Mouse (Mus musculus) G1E-ER4 (cell line): ENCODE results near the gene 3110009E18Rik. TPM values are rescaled to one million over a fixed set of nuclear protein-coding genes. Genes with fewer than 3 reads are reported as not detected.

ENCODE experiments used
- GATA1 ChIP-seq: IDR thresholded peaks from one replicate; pipeline ENCODE4 v1.8.0; 2012; ENCODE audit warnings: low read length, inconsistent platforms
- polyA plus RNA-seq: library from polyadenylated mRNA; stranded (reverse); fragments of >175 nt; gene quantifications from 2 replicates; pipeline ENCODE4 v1.2.3, GENCODE M21; 2012

3110009E18Rik gene
- polyA plus RNA-seq, 1 experiment, result 10.0 TPM

DNA sequence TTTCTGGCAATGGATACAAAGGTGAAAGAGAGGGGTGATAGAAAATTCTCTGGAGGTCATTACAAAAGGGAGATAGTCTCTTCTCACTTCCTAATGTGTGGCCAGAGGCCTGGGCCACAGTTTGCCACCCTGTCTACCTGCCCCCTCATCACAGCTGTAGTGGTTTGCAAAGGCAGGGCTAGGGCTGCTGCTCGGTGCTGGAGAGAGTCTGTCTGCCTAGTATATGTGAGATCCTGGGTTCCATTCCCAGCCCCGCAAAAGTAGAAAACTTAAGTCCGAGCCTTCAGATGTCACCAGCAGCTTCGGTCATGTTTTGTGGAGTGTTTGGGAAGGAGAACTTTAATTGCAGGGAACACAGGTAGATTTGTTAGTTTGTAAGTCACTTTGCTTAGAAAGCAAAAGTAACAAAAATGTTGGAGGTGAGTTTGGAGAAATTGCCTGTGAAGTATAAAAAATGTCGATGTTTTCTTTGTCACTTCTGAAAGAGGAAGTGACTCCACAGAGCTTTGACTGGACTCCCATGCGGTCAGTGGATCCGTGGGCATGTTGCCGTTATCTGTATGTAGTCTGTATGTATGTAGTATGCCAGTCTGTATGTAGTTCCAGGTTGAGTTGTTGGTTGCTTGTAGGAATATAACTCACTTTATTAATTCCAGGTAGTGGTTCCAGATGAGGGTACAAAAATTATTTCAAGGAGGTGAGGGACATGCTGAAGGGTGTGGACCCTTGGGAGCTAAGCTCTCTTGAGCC is 1.8 kb downstream of the 3110009E18Rik start:
- TF ChIP-seq GATA1, result no peak

DNA sequence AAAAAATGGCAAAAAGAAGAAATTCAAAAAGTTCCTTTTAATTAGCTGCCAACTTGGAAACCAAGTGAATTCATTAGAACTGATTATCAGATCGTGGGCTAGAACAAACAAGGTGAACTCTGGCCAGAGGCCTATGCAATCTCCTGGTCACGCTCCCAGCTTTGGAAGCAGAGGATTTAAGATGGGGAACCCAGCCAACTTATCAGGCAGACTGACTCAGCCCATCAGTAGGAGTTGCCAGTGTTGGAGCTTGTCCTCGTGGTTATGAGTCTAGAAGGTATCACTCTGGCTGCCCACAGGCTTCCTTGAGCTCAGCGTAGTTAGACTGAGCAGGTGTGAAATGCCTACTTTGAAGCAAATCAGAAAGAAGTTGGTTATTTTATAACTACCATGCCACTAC is 3.9 kb downstream of the 3110009E18Rik start:
- TF ChIP-seq GATA1, result no peak

DNA sequence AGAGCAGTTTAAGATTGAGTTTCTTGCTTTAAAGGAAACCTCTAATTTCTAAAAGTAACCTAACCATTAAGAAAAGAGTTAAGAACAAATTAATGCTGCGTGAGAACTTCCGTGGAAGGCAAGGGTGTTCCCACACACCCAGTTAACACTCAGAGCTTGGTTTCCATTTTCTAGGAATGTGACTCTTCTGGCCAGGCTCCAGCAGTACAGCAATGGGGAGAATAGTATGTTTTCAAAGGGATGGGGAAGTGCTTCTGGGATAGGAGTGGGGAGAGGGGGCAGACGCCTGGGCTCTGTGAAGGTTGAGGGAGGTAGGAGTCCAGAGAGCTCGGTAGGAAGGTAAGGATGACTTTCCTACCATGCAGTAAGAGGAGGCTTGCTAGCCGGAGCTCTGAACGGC is 4.5 kb downstream of the 3110009E18Rik start:
- no peak for TF ChIP-seq GATA1

DNA sequence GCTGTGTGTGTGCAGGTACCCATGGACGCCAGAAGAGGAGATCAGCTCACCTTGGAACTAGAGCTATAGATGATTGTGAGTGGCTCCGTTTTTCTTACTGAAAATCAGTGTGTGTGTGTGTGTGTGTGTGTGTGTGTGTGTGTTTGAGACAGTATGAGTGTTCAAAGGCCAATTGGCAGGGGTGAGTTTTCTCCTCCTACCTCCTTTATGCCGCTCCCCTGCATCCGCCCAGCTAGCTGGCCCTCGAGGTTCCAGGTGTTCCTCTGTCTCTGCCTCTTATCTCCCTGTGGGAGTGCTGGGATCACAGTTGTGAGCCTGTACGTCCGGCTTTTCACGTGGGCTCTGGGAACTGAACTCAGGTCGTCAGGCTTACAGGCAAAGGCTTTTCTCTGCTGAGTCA is 5.3 kb downstream of the 3110009E18Rik start:
- no peak for TF ChIP-seq GATA1

DNA sequence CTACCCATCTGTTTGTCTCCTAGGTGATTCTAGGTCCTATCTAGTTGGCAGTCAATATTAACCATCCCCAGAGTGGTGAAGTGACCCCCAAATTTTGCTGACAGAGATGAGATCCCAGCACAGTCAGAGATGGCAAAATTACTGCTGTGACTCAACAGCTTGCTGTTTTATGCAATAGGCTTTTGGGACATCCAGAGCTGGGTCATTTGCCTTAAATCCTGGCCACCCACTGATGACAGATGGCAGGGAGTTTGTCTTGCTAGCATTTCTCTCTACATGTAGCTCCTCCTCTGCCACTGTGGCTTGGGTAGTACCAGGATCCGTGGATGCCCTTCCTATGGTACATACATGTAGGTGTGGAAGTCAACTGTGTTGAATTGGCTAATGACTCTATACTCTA is 11.4 kb downstream of the 3110009E18Rik start:
- TF ChIP-seq GATA1, result no peak

DNA sequence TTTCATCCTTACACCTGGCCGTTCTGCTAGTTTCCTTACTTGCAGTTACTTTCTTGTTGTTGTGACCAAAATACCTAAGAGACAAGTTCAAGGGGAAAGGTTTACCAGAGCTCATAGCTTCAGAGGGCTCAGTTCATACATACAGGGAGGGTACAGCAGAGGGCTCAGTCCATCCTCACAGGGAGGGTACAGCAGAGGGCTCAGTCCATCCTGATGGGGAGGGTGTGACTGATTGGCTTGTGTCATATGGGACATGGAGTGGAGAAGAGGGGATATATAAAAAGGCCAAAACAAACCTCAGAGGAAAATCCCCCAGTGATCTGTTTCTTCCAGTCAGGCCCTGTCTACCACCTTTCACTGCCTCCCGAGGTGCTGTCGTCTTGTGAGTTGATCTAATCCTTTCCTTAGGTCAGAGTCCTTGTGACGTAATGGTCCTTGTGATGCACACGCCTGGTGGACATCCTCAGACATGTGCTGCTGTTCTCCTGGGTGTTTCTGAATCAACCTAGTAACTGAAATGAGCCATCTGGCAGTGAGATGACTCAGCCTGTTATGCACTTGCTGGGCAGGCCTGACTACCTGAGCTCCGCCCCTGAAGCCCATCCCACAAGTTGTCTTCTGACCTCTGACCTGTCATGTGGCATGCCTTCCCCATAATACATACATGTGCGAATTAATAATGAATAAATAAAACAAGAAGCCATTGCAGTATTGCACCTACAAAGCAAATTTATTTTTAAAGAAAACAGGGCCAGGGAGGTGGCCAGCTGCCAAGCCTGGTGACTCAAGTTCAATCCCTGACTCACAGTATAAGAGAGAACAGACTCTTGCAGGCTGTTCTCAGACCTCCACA is 15.2 kb downstream of the 3110009E18Rik start:
- TF ChIP-seq GATA1, result no peak

DNA sequence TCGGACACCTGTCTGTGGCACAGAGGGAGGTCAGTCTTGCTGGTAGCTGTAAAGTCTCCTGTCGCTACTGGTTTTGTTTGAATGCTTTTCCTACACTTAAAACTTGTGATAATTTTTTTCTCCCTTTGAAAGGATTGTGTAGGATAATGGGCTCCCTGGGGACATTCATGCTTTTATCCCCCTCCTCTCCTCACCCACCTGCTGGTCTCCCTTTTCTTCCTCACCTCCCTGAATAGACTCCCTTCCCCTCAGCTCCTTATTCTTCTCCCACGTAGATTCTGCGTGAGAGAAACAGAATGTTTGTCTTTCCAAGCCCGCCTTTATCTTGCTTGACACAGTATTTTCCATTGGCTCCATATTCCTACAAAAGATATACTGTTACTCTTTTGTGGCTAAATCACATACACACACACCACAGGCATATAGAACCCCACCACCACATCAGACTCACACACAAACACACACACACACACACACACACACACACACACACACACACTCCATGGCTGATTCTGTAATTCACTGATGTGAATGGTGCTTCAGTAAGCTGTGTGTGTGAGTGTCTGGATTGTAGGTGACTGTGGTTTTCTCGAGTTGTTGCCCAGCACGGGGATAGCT is 18.0 kb downstream of the 3110009E18Rik start:
- TF ChIP-seq GATA1, result no peak

DNA sequence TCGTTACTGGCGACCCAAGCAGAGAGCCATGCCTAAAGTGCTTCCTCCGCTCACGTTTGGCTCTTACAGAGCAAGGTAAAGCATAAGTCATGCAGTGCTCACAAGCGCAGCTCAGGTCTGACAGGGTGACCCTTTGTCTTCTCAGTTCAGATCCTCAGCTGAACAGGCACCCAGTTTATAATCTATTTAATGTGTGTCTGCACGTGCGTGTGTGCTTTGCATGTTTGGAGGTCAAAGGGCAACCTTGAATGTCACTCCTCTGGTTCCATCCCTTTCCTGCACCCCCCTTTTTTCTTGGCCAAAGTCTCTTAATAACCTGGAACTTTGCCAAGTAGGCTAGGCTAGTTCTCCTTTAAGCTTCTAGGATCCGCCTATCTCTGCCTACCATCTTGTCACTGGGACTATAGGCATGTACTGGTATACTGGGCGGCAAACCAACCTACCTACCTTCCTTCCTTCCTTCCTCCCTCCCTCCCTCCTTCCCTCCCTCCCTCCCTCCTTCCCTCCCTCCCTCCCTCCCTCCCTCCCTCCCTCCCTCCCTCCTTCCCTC is 19.2 kb downstream of the 3110009E18Rik start:
- TF ChIP-seq GATA1, result no peak

DNA sequence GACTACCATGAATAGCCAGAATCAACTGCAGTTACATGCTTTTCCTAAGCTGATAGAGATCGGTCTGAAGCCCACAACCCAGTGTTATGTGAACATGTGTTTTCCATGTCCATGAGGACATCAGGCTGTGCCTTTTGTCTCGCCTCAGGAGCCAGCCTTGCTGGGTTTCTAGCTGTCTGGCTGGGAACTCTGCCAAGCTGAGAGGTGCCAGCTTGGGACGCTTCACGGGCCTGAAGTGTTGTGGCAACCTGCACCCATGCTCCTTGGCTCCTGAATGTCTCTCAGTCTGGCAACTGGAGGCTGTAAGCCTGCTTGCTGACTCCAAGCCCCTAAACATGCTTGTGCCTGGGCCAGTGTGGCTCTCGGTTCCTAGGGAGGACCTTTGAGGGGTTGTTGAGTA is 21.6 kb downstream of the 3110009E18Rik start:
- TF ChIP-seq GATA1, result no peak

DNA sequence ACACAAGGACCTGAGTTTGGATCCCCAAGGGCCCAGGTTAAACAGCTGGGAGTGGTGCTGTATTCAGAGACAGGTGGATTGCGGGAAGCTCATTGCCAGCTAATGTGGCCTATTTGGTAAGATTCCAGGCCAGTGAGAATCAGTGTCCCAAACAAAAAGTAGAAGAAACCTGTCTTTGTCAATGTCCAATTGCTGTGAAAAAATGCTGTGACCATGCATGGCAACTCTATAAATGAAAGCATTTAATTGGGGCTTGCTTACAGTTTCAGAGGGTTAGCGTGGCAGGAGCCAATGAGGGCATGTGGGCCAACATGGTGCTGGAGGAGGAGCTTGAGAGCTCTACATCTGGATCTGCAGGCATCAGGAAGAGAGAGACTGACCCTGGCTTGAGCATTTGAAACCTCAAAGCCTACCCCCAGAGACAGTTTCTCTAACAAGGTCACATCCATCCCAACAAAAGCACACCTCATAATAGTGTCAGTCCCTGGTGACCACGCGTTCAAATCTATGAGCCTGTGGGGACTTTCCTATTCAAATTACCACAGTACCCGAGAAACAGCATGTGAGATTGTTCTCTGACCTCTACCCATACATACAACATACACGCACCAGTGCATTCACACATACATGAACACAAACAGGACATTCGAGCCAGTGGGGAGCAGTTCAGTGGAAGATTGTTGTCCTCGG is 24.7 kb downstream of the 3110009E18Rik start:
- no peak for TF ChIP-seq GATA1

DNA sequence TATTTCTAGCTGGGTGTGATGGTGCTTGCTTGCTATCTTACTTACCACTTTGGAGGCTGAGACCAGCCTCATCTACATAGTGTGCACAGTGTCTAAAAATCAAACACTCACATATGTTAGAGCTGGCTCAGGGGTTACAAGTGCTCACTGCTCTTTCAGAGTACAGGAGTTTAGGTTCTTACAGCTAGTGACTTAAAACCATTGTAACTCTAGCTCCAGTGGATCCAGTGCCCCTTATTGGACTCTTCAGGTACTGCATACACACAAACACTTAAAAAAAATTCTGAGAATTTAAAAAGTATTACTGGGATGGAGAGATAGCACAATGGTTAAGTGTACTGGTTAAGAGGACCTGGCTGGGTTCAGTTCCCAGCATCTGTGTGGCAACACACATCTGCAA is 26.0 kb downstream of the 3110009E18Rik start:
- TF ChIP-seq GATA1, result no peak

DNA sequence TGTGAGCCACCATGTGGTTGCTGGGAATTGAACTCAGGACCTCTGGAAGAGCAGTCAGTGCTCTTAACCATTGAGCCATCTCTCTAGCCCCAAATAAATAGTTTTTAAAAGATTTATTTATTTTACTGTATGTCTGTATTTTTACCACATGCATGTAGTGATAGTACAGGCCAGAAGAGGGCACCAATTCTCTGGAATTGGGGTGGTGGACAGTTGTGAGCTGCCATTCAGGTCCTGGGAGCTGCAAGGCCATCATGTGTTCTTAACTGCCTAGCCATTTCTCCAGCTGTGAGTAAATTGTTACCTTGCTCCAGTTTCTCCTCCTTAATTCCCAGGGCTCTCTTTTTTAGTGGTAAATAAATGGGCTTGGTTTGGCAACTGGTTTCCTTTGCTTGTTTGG is 33.2 kb downstream of the 3110009E18Rik start:
- no peak for TF ChIP-seq GATA1

DNA sequence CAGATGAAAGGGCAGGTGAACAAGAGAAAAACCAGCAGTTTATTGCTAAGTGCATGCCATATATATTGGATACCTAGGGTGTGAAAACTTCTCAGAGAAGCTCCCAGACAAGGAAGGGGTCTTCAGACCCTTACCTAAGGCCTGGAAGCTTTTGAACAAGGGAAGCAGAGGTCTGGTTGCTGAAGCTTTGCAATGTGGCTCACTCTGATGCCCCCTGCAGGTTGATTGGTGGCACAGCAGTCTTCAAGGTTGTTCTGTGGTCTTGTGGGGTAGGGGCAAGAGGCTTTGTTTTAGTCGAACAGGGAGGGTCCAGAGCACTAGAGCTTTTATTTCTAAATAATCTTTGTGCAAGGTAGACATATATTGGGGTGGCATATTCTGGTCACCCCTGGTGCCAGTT is 34.3 kb downstream of the 3110009E18Rik start:
- no peak for TF ChIP-seq GATA1

DNA sequence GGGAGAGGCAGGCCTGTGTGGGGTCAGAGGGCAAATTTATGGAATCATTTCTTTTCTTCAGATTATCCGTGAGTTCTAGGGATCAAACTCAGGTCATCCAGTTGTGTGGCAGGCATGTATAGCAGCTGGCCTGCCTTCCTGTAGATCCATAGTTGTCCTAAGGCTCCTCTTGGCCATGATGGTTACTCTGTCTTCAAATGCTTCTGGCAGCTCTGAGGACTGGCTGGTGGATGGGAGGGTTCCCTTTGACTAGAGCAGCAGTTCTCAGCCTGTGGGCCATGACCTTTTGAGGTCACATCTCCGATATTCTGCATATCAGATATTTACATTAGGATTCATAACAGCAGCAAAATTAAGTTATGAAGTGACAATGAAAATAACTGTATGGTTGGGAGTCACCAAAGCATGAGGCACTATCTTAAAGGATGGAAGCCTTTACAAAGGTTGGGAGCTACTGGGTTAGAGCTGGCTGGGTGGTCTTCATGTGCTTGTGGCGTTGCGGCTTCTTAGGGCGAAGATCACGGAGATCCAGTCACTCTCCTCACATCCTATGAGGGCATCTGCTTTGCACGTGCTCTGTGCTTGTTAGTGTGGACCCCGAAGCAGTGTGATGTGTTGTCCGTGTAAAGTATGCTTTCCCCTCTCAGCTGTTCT is 37.6 kb downstream of the 3110009E18Rik start:
- no peak for TF ChIP-seq GATA1

DNA sequence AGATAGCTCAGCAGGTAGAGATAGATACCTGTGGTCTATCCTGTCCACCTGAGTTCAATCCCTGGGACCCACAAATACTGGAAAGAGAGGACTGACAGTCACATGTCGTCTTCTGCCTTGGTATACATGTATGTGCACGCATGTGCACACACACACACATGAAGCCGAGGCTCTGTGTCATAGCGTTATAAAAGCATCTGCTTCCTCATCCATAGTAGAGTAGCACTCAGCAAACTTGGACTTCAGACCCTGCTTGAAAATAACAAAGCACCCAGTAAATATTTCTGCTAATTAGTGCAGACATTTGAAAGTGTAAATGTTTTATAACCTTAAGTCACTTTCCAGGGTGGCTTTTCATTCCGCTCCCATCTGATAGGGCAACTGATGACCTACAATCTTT is 40.5 kb downstream of the 3110009E18Rik start:
- TF ChIP-seq GATA1, result no peak

DNA sequence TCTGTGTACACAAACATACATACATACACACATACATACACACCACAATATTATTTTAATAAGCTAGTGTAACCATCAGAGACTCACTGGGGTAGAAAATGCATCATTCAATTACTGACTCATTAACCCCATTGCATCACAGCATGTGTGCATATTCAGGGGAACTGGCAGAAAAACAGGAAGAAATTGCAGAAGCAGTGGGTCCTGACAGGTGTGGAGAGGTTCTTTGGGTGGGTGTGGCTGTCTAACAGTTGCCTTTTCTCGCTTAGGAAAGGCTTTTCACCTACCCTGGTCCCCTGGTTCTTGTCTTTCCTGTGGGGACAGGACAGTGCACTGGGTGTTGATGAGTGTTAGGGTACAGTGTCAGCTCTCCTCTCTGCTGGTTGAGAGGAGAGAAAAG is 41.6 kb downstream of the 3110009E18Rik start:
- no peak for TF ChIP-seq GATA1
